Mouse (Mus musculus): Measurements from ENCODE around the gene Mamstr.

Gene Mamstr

DNA sequence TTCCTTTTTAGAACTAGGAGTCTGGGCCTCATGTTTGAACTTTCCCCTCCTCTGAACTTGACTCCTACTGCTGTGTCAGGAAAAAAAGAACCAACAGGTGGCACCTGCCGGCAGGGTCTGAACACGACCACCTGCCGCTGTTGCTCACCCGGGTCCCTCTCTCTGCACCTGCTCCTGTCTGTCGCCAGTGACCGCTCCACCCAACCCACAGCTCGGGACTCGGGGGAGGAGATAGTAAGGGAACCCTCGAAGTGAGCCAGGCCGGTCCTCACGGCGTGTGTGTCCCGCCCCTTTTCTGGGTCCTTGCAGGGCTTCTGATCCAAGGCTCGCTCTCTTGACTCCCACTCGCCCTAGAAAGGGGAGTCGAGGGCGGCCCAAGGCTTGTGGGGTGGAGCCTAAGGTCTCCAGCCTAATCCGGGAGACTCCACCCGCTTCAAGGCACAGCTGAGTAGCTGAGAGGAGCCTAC, at the start of gene Mamstr:
Mamstr (plus strand) TSS at position 417 of the 467 bp plus-strand sequence.
- in situ Hi-C loops (cut with MboI; ENCODE audit: low sequenced_read_pairs) = no loop called here

DNA sequence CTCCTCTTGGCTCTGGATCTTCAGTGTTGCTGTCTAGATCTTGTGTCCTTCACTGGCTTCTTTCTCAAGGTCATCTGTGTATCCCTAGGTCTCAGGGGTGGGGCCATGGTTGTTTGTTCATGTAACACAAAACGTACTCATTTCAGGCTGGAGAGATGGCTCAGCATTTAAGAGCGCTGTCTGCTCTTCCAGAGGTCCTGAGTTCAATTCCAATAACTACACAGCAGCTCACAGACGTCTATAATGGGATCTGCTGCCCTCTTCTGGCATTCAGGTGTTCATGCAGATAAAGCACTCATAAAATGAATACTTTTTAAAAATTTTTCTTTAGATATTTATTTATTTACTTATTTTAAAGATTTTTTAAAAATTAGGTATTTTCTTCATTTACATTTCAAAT, 48.9 kb upstream of the Mamstr start:
- in situ Hi-C loops (cut with MboI; ENCODE audit: low sequenced_read_pairs) = loop anchor here (10.0 kb wide), 1 partner anchor 94 kb away; the partner anchor contains the start of gene Ntn5

DNA sequence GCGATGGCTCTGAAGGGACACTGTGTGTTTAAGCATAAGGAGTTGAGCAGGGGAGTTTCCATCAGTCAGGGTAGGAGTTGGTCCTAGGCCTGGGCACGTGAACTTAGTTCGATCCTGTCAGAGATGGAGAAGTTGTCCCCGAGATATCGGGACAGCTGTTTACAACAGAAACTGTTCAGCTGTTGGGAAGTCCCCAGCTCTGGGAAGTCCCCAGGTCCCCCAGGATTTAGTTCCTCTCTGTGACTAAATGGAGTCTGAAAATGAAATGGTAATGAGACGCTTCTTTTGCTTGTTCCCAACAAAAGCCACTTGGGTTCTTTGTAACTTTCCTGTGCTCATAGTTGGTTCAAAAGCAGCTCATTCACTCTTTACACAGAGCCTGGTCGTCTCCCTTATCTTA, 47.9 kb upstream of the Mamstr start:
- in situ Hi-C loops (cut with MboI; ENCODE audit: low sequenced_read_pairs) = loop anchor here (10.0 kb wide), 1 partner anchor 93 kb away; the partner anchor contains the start of gene Ntn5

DNA sequence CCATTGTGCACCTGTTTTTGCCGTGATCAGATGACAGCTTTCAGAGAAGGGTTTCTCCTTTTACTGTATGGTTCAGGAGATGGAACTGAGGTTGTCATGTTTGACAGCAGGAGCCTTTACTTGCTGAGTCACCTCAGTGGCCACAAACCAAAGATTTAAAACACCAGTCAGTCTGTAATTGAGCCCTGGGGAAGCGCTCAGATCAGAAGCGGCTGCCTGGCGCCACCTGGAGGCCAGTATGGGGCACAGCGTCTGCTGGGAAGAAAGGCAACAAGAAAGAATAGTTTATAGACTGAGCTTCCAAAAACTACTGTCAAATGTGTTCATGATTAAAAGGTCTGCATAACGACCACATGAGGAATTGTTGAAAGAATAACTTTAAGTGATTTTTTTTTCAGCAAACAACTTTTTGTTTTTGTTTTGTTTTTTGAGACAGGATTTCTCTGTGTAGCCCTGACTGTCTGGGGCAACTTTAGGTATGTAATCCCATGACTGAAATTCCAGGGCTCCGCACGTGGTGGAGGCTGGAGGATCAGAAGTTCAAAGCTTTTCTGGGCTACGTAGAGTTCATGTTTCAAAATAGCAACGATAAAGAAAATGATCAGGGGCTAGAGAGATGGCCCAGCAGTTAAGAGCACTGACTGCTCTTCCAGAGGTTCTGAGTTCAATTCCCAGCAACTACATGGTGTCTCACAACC, 46.5 kb upstream of the Mamstr start:
- in situ Hi-C loops (cut with MboI; ENCODE audit: low sequenced_read_pairs) = loop anchor here (10.0 kb wide), 1 partner anchor 92 kb away; the partner anchor contains the start of gene Ntn5

DNA sequence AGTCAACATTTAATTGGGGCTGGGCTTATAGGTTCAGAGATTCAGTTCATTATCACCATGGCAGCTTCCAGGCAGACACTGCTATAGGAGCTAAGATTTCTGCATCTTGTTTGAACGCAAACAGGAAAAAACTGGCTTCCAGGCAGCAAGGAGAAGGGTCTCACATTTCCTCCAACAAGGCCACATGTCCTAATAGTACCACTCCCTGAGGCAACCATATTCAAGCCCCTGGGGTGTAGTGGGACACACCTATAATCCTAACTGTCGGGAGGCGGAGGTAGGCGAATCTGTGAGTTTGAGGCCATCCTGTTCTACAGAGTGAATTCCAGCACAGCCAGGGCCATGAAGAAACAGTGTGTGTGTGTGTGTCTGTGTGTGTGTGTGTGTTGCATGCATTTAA, 44.6 kb upstream of the Mamstr start:
- in situ Hi-C loops (cut with MboI; ENCODE audit: low sequenced_read_pairs) = loop anchor here (10.0 kb wide), 1 partner anchor 90 kb away; the partner anchor contains the start of gene Ntn5

DNA sequence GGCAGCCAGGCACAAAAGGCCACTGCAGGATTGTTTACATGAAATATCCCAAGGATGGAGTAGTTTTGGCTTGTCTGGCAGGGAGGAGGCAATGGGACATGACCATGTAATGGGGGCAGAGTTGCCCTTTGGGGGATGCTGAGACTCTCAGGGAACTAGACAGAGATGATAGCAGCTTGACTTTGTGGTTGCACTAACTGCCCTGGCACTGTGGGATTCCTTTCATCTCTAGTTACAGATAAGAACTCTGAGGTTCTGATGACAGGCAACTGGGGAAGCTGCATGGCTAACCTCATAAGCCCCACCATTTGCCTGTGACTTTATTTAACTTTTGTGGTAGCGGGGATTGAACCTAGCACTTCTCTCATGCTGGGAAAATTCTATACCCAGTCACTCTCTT, 43.7 kb upstream of the Mamstr start:
- in situ Hi-C loops (cut with MboI; ENCODE audit: low sequenced_read_pairs) = loop anchor here (10.0 kb wide), 1 partner anchor 89 kb away; the partner anchor contains the start of gene Ntn5

DNA sequence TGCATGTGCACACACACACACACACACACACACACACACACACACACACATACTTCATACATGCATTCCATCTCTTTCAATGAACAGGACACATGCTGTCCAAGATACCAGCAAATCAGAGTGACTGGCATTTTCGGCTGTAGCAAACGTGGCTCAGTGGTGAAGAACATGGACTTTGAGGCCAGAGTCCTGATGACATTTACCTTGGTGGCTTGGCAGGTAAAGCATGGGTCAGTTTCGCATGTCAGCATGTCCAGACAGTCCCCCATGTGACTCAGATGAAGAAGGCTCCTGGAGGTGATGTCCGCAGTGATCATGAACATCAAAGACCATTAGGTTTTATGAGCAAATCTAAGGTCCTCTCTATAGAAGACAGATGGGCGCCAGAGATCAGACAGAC, 42.8 kb upstream of the Mamstr start:
- in situ Hi-C loops (cut with MboI; ENCODE audit: low sequenced_read_pairs) = loop anchor here (10.0 kb wide), 1 partner anchor 88 kb away; the partner anchor contains the start of gene Ntn5

DNA sequence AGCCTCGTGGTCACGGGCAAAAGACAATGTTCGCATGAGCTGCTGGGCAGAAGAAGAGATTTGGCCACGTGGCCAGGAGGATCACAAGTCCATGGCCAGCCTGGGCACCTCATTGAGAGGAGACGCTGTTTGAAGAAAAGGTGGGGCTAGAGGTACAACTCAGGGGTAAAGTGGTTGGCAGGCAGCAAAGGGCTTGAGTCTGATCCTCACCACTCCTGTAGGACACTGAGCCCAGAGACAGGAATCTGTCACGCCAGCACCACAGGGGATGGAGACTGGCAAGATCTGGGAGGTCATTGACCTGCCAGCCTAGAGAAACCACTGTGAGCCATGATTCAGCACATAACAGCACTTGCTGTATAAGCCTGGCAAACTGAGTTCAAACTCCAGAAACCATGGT, 42.2 kb upstream of the Mamstr start:
- in situ Hi-C loops (cut with MboI; ENCODE audit: low sequenced_read_pairs) = loop anchor here (10.0 kb wide), 1 partner anchor 87 kb away; the partner anchor contains the start of gene Ntn5

DNA sequence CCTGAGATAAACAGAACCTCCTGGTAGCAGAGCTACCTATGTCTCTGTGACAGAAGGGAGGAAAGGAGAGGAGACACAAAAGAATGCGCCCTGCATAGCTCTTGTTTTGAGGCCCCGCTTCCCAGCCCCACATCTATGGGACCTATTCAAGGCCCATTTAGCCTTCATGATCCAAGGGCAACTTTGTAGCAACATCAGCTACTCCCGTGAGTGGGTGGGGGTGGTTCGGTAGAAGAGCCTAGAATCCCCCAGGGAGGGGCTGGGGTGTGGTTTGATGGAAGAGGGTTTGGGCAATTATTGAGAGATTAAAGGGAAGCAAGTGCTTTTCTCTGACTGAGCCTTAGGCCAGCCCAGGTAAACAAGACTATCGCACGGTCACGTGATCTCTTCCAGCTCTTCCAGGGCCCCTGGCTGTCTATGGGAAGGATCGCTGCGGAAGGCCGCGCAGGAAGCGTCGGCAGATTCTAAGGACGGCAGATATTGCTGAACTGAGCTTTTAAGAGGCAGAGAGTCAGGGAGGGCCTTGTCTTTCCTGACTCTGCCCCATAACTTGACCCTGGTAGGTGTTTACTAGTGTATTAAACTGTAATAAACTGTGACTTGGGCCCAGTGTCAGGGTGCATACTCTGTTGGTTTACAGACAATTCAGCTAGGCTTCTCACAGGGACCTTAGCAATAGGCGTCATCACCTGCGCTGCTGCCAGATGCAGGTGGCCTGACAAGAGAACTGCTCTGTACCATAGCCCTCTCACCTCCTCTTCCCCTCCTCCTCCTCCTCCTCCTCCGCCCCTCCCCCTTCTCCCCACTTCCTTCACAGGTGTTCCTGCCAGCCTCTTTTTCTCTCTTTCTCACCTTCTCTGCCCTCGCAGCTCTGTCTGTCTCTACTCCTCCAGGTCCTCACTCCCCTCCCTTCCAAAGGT, 40.6 kb upstream of the Mamstr start:
- in situ Hi-C loops (cut with MboI; ENCODE audit: low sequenced_read_pairs) = loop anchor here (10.0 kb wide), 1 partner anchor 86 kb away; the partner anchor contains the start of gene Ntn5

DNA sequence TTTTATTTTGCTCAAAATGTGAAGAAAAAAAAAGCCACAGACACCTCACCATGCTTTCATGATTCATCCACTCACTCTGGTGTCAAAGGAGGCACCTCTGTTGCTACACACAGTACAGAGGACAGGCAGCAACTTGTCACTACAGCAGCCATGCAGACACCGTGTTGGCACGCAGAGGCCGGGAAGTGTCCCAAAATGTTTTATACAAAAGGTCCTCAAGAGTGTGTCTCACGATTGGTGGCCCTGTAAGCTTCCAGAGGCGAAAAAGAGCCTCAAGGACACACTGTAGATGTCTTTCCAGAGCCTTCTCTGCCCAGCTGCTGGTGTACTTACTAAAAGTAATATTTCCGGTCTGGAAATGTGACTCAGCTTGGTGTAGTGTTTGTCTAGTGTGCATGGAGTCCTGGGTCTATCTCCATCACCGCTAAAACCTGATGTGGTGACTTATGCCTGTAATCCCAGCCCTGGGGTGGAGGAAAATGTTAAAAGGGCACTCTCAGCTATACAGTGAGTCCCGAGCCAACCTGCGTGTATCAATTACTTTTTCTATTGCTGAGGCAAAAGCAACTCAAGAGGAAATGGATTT, 34.0 kb upstream of the Mamstr start:
- in situ Hi-C loops (cut with MboI; ENCODE audit: low sequenced_read_pairs) = no loop called here

DNA sequence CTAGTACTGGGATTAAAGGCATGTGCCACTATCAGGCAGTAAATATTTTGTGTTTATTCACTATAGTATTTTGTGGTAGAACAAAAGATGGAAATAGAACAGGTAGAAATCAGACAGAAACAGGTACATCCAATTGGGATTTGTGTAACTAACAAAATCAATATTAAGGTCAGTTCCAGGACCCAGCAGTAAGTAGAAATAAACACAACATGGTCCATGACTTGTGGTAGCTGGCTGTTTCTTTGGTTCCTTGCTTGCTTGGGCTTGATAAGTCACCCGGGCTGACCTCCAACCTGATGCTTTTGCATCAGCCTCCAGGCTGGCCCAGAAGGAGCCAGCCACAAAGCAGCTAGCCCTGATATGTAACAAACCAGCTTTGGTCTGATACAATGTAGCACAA, 30.3 kb upstream of the Mamstr start:
- in situ Hi-C loops (cut with MboI; ENCODE audit: low sequenced_read_pairs) = no loop called here

DNA sequence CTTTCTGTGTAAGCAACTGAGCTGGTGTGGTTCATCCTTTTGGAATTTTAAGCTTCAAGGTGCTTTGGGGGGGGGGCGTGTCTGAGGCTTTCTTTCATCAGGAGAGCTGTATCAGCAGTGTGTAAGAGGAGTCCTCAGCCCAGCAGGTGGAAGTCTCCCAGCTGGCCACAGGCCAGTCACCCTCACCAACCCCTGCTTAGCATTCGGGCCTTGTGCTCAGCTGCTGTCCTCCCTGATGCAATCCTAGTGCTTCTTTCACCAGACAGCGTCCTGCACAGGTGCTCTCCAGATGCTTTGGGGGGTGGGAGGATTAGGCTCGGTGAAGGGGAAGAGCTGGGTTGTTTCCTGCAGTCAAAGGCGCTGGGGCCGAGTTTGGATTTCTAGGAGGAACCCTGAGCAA, 23.5 kb upstream of the Mamstr start:
- in situ Hi-C loops (cut with MboI; ENCODE audit: low sequenced_read_pairs) = no loop called here

DNA sequence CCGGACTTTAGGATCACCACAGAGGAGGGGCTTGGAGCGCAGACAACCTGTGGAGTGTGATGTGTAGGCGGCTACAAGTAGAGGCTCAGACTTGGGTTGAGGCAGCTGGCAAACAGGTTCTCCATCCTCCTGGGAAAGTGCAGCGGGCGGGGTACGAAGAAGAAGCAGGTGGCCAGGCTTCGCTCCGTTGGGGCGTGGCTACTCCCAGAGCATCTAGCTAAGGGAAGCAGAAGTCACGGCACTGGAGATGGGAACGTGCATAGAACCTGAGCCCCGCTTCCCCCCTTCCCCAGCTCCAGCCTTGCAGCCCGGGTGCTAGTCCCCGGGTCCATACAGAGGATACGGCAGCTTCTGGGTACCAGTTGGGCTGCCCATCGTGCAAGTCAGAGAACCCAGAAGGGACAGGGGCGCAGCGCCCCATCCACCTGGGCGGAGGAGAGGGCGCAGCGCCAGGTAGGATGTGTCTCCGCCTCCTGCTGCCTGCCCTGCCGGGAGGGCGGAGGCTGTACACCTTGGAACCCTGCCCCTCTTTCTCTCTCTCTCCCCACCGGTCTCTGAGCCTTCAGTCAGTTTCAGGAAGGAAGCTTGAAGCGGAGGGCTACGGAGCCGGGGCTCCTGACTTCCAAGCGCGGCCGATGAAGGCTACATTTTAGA, 22.6 kb upstream of the Mamstr start, which contains the start of gene Fut1:
Fut1 (plus strand) TSS at position 248 of the 654 bp plus-strand sequence.
- in situ Hi-C loops (cut with MboI; ENCODE audit: low sequenced_read_pairs) = no loop called here

DNA sequence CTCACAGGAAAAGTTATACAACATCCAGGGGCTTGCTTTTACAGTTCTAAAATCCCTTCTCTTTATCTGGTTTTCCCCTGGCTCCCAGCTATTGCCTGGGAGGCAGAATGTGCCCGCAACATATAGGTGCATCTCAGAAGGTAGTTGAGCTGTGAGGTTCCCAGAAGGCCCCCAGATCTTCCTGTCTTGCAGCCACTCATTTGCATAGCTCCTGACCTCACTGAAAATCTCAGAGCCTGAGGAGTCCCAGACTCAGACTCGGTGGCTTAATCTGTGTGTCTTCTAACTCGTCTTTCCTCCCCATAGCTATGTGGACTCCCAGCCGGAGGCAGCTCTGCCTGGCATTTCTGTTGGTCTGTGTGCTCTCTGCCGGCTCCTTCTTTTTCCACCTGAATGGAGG, 21.5 kb upstream of the Mamstr start:
- in situ Hi-C loops (cut with MboI; ENCODE audit: low sequenced_read_pairs) = no loop called here

DNA sequence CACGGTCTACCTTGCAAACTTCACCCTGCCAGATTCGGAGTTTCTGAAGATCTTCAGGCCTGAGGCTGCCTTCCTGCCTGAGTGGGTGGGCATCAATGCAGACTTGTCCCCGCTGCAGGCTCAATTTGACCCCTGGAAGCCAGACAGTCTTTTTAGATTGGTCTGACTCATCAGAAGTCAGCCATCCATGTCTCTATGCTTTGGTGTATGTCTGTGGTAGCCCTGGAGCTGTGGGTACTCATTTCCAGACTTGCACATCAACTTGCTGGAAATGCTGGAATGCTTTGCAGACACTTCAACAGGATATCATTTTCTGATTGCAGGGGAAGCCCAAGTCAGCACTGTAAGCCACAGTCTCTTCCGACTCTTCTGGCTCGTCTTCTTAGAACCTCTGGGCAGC, 20.2 kb upstream of the Mamstr start:
- in situ Hi-C loops (cut with MboI; ENCODE audit: low sequenced_read_pairs) = no loop called here

DNA sequence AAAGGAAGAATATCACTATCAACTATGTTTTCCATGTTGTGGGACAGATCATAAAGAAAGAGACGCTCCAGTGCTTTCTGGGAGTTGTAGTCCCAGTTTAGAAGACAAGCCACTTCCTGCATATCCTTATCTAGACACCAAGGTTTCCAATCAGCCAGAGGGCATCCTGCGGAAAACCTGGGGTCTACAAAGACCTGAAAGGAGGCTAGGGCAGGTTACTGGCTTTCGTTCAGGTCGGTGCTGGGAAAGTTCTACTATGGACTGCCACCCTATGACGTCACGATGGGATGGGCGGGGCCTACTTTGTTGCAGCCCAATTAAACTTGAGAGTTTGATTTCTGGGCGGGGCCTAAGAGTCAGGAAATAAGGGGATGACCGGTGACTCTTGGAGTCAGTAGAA, 18.3 kb upstream of the Mamstr start, which contains the start of gene Izumo1:
Izumo1 (plus strand) TSS at position 369 of the 400 bp plus-strand sequence.
- in situ Hi-C loops (cut with MboI; ENCODE audit: low sequenced_read_pairs) = no loop called here

DNA sequence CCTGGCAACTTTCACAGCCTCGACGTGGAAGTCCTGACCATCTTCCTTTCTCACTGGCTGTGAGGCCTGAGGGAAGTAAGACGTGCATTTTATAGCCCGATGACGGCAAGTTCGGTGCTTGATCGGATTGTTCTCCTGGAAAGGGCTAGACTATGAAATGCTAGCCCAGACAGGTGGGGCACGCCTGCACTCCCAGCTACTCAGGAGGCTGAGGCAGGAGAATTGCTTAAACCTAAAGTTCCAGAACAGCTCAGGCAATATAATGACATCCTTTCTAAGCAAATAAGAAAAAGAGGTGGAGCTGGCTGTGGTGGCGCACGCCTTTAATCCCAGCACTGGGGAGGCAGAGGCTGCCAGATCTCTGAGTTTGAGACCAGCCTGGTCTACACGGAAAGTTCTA, 16.3 kb upstream of the Mamstr start:
- in situ Hi-C loops (cut with MboI; ENCODE audit: low sequenced_read_pairs) = no loop called here

DNA sequence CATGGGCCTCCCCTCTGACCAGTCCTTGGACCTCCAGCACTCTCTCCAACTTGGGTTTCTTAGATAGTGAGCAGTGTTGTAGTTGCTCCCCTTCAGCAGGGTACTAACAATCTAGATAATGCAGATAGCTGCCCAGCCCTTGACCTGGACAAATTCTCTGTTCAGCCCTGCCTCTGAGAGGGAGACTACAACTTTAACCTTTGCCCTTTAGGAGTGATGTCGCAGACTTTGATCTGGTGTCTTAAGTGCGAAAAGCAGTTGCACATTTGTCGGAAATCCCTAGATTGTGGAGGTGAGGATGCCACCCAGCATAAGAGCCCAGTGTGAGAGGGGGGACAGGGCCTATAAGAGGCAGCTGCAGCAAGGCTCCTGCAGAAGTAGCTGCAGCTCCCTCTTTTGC, 15.1 kb upstream of the Mamstr start:
- in situ Hi-C loops (cut with MboI; ENCODE audit: low sequenced_read_pairs) = no loop called here

DNA sequence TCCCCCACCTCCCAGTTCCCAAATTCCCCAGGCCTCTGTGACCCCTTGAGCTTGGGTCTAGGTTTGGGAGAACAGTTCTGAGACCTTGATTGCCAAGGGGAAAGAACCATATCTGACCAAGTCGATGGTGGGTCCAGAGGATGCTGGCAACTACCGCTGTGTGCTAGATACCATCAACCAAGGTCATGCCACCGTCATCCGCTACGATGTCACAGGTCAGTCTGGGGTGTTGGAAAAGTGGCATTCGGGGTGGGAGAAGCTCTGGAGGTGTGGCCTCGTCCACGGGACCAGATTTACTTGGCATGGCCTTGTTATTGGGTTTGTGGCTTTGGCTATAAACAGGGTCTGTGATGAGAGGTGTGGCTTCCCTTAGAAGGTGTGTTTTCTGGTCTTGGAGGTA, 14.3 kb upstream of the Mamstr start:
- in situ Hi-C loops (cut with MboI; ENCODE audit: low sequenced_read_pairs) = no loop called here

DNA sequence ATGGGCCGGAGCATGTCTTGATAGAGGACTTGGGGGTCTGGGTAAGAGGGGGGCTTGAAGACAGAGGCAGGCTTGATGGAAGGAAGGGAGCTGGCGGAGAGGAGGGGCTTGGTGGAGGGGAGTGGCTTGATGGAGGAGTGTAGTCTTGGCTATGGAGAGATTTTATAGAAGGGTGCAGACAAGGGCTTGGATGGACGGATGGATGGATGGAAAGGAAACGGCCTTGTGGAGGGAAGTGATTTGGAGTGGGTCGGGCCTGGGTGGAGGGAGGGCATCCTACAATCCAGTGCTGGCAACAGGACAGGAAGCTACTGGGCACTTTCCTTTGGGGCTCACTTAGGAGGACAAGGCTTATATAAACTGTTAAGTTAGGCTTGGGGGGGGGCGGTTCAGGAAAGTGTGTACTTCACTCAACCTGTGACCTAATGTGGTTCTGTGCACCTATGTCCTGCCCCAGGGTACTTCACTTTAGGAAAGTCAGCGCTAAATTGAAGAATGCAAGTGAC, 13.2 kb upstream of the Mamstr start:
- in situ Hi-C loops (cut with MboI; ENCODE audit: low sequenced_read_pairs) = no loop called here
